Mouse (Mus musculus): Measurements from ENCODE around the gene Tcf3. TPM values are rescaled to one million over a fixed set of nuclear protein-coding genes. Genes with fewer than 3 reads are reported as not detected.

Gene Tcf3
- 1 to 10 TPM; 7.5 to 8.5 TPM for polyA plus RNA-seq (2017; shearing (Covaris generic))

DNA sequence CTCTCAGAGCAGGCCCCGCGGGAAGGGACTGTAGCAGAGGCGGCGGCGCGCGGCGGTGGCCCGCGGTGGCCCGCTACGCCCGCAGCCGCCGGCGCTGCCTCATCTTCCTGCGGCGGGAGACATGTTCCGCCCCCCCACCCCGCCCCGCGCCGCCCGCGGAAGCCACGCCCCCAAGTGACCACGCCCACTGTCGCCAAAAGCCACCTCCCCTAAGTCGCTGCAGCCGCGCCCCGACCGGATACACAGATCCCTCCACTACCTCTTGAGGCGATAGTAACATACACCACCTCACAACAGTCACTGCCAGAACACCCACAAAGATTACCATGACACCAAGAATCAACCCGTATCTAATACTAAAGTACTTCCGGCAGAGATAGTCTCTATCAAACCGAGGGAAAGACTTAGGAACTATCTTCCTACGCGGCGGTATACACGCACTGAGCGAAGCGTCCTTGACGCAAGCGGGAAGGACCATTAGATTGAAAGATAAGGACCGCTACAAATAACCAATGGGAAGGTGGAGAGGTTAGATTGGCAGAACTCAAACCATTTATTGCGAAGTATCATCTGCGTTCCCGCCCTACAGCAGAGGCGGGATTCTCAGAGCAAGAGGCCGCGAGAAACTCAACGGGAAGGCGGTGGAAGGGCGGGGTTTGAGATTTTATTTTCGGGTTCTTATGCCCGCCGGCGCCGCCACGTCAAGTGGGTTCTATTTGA, at the start of gene Tcf3:
TSS of gene Tcf3 (minus strand) at position 135 of the 720 bp plus-strand sequence.
- peak; percentile 96 for ATAC-seq

DNA sequence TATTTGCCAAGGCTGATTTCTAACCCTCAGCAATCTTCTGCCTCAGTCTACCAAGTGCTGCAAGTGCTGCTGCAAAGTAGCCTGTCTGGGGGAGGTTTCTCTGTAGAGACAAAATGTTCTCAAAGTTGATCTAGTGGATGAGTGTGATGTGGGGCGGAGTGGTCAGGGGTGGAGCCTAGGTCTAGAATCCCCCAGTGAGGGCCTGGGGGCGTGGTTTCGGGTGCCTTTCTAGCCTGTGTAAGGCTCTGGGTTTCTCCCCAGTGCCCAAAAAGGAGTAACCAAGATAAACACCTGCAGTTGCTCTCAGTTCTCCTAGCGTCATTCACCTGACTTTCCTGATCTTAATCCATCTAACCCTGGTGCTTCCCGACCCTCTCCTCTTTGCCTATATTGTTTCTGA, 47.6 kb upstream of the Tcf3 start:
- ATAC-seq = no peak

DNA sequence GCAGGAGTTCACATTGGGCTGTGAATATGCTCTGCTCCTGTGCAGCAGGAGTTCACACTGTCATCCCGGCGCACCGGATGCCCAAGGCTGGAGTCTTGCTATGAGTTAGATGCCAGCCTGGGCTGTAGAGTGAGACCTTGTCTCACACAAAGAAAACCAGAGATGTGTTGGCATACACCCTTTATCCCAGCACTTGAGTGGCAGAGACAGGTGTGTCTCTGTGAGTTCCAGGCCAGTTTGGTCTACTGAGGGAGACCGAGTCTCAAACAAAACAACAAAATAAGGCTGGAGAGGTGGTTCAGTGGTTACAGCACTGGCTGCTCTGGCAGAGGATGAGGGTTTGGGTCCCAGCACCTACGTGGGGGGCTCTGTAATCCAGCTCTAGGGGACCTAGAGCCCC, 45.1 kb upstream of the Tcf3 start:
- ATAC-seq = no peak

DNA sequence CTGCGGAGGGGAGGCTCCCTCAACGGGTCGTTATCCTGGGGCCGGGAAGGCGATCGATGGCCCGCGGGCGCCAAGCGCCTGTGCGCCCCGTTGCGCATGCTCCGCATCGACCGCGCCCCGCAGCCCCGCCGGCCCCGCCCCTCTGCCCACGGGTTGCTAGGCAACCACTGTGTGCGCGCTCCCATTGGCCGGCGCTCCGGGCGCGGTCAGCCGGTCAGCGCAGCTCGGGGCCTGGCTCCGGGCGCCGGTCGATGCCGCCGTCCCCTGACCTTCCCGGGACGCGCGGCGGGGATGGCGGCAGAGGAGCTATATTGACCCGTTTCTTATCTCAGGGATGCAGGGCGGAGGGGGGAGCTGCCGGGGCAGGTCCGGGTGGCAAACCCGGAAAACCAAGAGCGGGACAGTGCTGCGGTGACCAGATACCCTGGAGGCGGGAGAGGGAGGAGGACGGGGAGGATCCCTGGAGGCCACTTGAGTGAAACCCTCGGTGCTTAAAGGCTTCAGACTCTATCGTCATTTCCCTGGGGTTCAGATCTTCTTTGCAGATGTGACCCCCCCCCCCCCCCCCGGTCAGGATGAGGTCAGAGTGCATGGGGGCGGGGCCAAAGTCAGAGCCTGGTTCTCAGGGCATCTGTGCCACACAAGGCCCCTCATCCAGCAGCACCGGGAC, 42.0 kb upstream of the Tcf3 start:
- ATAC-seq = peak; percentile 86

DNA sequence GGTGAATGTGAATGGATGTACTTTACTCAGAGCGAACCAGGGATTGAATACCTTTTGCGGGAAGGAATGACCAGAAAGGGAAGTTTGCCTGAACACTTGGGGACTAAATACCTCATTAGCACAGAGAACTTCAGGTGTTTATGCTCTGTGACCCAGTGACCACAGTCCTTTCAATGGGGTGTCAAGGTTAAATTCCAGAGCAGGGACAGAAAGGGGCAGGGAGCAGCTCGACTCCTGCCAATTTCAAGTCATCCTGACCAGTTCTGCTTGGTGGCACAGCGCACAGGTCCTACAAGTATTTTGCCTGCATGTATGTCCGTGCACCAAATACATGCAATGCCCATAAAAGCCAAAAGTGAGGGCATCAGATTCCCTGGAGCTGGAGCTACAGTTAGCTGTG, 31.6 kb upstream of the Tcf3 start:
- no peak for ATAC-seq

DNA sequence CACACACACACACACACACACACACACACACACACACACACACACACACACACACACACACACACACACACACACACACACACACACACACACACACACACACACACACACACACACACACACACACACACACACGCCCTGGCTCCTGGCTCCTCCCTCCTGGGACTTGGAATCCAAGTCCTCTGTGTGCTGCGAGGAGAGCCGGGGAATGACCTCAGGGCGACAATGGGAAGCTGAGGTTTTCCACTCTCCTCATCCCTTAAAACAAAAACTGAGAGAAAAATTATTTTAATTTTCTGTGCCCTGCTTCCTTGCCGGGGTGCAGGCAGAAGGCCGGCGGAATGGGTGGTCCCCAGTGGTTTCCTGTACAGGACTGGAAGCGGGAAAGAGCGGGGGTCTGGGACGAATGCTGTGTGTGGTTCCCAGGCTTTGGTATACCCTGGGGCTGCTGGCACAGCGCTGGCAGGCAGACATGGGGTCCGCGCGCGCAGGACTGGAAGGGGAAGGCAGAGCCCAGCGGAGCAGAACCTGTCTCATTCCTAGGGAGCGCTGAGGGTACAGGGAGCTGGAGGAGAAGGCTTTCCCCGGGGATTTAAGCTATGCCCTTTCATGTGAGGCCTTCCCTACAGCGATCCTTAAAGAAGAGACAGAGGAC, 31.1 kb upstream of the Tcf3 start:
- no peak for ATAC-seq

DNA sequence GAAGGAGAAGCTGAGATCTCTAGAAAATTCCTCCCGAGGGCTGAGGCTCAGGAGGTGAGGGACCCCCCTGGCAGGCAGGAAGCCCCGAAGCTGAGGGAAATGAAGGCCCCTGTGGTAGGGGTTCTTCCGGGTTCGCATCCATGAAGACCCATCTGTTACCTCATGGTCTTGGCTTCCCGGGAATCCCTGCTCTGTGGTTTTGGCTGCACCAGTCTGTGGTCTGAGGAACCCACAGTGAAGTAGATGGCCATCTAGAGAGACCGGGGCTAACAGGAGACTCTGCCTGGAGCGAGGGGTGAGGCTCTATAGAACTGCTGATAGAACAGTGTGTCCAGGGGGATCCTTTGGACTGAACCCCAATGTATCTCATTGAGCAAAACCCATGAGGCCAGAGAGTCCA, 27.9 kb upstream of the Tcf3 start:
- ATAC-seq = no peak

DNA sequence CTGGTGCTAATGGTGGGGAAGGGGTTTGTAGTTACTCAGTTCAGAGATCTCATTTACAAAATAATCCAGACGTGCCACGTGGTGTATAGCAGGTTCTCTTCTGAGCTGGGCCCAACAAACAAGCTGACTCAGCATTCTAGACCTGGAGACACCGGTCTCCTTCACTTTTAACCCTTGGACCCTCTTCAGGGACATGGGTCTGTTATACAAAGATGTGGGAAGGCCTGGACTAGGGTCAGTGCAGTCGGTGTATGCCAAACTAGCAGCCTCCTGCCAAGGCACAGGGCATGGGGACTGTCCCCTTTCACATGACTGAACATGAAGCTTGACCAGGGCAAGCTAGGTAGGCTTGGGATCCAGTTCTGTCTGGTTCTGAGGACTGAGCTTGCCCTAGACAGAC, 26.9 kb upstream of the Tcf3 start:
- ATAC-seq = no peak

DNA sequence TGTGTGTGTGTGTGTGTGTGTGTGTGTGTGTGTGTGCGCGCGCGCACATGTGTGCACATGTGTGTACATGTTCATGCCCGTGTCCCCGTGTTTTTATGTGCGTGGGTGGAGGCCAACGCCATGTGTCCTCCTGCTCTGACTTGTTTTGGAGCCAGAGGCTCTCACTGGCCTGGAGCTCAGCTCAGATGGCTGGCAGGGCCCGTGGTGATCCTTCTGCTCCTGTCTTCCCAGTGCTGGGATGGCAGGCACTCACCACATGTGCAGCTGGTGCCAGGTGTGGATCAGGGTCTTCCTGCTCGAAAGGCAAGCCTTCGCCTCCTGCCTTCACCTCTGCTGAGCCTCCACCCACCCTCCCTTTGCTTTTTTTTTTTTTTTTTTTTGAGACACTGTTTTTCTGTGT, 26.2 kb upstream of the Tcf3 start:
- ATAC-seq = no peak

DNA sequence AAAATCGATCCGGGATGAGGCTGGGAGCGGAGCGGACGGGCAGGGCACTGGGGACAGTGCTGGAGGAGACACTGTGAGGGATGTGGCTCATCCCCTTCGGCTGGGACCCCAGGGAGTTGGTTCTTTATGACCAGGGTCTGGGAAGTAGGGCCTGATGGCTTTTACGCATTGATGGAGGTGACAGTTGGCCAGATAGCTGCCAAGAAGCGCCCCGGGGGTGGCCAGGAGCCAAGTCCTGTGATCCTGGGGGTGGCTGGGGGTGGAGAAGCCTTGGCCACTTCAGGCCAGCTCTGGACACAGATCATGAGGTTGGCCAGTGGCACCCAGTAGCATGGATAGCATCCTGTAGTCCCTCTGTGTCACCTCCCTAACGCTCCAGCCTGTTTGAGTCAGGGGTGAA, 25.8 kb upstream of the Tcf3 start:
- no peak for ATAC-seq

DNA sequence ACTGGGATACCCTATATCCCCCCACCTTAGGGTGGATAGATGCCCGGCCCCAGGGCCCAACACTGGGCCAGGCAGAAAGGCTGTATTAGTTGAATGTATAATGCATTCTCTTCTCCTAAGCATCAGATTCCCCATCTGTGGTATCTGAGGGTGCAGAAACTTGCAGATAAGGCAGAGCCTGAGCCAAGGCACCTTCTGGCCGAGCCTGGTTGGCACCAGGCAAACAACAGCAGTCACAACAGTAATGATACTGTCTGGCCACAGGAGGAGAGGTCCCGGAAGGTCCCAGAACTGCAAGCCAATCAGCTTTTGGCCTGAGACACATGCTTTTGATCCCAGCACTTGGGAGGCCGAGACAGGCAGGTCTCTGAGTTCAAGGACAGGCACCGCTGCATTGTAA, 22.2 kb upstream of the Tcf3 start:
- no peak for ATAC-seq

DNA sequence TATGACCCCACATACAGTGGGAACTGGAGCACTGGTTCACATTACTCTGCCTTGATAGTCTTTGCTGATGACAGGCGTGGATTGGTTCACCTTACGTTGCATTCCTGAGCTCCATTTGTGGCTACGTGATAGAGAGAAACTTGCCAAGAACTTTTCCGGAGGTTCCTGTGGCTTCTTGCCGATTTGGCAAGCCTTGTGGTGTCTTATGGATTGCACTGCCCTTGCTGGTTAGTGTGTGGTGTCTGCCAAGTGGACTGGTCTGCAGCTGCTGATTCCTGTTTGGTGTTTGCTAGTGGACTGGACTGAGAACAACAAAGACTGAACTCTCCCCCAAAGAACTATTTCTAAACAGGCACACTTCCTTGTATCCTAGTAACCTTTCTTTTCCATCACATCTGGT, 21.3 kb upstream of the Tcf3 start:
- ATAC-seq = no peak

DNA sequence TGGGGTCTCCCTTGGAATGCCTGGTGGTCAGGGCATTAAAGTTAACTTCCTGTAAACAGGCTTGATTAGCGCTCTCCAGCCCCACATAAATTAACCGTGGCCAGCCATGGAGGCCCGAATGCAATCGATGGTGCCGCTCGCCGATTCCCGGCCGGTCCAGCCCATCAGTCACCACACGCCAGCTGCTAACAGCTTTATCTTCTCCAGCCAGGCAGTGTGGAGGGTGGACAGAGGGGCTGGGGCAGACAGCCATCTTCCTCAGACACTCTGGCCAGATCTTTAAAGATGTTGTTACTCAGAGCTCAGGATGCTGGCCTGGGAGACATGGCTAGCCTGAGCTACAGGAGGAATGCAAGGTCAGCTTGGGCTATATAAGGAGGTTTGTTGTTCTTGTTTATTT, 20.2 kb upstream of the Tcf3 start:
- no peak for ATAC-seq

DNA sequence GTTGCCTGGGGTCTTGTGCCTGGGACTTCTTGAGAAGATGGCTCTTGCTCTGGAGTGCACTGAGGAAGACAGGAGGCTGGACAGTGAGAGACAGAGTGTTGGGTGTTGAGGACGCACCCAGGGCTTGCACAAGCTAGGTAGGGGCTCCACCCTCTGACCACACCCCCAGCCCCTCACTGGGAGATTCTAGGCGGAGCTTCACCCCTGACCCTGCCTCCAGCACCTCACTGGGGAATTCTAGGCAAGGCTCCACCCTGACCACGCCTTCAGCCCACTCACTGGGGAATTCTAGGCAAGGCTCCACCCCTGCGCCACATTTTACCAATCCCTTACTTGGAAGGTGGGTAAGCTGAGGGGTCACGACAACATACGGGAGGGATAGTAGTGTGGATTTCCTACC, 17.2 kb upstream of the Tcf3 start:
- no peak for ATAC-seq

DNA sequence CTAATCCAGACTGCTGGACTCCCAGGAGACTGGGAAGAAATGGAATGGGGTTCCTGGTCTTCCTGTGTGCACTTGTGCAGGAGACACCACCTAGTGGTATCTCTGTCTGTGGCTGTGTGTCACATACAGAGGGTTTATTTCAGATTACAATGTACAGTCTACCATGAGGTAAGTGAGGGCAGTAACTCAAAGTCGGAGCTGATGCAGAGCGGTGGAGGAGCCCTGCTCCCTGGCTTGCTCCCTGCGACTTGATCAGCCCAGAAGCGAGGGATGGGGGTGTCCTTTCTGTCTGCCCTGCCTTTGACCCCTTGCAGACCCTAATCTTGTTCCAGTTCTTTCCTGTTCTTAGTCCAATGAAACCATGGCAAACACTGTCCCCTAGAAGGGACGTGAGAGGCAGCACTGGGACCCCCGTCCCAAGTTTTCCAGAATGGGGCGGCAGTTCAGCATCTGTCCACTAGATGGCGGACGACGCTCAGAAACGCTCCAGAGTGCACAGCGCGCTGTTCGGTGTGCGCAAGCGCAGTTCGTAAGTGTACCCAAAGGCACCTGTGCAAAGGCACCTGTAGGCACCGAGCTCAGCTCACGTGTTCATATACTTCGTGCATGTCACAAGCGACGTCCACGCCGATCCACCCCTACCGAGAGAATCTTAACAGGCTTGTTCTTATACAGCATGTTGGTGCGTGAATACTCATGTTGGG, 12.6 kb upstream of the Tcf3 start:
- ATAC-seq = peak; percentile 90

DNA sequence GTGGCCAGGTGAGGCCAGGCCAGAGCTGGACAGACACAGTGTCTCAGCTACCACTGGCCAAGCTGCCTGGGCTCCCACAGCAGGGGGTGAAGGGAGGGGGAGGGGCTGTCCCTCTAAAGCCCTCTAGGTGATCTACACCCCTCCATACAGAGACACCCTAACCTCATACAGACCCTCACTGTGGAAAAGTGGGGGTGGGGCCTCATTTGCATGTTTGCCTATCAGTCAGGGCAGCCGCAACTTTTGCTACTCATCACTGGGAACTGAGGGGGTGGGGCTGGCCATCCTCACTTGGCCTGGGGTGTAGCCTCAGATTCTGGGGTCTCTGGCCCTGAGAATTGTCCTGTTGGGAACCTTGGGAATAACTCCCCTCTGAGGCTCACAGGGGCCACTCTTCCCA, 11.6 kb upstream of the Tcf3 start:
- no peak for ATAC-seq

DNA sequence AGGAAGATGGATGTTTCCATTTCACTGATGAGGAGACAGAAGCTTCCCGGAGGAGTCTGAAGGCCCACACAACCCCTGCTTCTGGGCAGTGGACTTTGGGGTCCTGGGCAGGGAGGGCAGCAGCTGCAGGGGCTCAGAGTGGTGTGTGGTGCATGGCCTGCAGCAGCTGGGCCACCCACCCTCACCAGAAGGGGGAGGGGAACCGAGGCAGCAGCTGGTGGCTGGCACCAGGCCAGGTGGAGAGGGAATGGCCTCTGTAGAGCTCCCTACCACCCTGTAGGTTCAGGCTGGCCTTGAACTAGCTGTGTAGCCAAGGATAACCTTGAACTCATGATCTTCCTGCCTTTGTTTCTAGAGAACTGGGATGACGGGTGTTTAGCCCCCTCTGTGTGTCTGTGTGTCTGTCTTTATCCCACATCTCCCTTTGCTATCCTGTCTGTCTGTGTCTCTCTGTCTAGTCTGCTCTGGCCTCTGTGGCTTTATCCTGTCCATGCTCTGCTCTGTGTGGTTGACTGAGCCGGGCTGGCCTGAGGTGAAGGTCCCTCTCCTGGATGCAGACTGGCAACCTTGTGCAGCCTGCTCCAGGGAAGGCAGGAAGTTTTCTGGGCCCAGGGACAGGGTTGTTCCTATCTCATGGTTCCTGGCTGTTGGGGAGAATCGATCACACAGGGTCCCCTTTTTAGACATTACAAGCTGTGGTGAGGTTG, 11.0 kb upstream of the Tcf3 start:
- no peak for ATAC-seq

DNA sequence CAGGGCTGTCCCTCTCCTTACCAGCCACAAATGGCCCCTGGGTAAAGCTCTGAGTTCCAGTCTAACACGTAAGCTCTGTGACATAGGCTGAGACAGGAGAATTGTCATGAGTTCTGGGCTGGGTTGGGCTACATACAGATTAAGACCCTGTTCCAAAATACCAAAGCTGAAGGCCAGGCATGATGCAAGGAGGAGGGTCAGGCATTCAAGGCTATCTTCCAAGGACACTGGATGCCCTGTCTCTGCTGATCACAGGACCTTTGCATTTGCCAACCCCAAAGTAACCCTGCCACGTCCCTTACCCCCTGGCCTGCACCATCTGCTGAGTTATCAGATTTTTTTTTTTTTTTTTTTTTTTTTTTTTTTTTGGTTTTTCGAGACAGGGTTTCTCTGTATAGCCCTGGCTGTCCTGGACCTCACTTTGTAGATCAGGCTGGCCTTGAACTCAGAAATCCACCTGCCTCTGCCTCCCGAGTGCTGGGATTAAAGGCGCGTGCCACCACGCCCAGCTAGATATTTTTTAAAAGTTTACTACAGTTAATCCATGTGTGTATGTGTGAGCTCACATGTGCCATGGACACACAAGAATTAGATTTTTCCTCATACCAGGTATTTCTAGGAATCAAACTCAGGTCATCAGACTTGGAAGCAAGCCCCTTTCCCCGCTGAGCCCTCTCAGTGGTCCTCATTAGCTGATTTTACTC, 10.3 kb upstream of the Tcf3 start:
- no peak for ATAC-seq

DNA sequence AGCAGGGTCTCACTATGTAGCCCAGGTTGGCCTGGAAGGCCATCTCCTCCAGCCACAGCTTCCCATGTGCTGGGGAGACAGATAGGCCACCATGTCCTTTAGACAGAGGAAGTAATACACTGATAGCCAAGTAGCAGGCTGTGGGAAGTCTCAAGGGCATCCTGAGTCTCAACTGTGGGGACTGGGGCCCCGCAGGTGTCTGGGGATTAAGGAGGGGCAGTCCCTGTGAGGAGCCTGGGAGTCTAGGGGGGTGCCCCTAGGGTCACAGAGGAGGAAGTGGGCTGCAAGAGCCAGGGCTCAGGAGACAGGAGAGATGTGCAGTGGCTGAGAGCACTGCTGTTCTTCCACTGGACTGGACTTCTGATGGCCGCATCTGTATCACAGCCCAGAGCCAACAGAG, 9.5 kb upstream of the Tcf3 start:
- no peak for ATAC-seq

DNA sequence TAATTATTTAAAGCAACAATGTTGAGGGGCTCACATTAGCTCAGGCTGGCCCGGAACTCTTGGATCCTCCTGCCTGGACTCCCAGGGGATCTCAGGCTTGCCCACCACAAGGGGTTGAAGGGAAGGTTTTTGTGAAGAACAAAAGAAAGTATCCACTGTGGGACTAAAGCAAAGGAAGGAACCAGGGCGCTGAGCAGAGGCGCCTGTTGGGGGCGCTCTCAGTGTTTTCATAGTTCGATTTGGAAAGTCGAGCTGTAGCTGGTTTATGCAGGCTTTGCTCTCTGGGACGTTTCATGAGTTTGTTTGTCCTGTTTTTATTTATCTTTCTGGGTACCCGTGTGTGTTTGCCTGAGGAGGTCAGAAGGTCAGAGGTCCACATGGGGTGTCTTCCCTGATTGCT, 8.2 kb upstream of the Tcf3 start:
- no peak for ATAC-seq

DNA sequence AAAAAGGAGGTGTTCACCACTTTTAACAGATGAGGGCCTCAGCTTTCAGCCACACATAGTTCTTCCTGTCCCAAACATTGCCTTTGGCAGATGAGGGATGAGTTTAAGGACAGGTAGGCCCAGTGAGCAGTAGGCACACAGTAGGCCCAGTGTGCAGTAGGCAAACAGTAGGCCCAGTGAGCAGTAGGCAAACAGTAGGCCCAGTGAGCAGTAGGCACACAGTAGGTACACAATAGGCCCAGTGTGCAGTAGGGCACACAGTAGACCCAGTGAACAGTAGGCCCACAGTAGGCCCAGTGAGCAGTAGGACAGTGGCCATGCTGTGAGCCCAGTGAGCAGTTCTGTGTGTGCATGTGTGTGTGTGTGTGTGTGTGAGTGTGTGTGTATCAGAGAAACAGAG, 6.6 kb upstream of the Tcf3 start:
- ATAC-seq = no peak

DNA sequence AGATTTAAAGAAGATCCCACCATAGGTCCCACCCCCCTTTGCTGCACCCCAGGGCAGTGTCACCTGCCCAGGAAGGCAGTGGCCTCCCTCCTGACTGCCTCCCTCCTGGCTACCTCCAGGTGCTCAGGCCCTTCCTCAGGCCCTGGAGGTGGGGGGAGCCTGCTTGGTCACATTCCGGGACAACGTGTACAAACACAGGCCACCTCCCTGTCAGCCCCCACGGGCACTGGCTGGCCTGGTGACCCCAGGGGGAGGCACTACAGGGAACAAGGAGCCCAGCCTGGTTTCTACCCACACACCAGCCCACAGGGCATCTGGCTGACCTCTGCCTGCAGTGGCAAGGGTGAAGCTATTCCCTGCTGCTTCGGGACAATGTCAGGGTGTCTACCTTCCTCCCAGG, 4.5 kb upstream of the Tcf3 start:
- no peak for ATAC-seq
